Mouse (Mus musculus) C2C12 (cell line): ENCODE measurements around the gene Tldc2.

ENCODE experiments used
- CEBPB ChIP-seq: IDR thresholded peaks from one replicate; pipeline ENCODE4 v1.6.1; 2011; ENCODE audit warnings: low read depth, mild to moderate bottlenecking, control low read depth, moderate library complexity
- CTCF ChIP-seq: IDR thresholded peaks from one replicate; pipeline ENCODE4 v1.5.1; 2011; ENCODE audit not compliant: control insufficient read depth, insufficient read depth, insufficient read length
- MAX ChIP-seq: IDR thresholded peaks from one replicate; pipeline ENCODE4 v1.6.1; 2011; ENCODE audit warnings: mild to moderate bottlenecking, control low read depth
- USF1 ChIP-seq: IDR thresholded peaks from one replicate; pipeline ENCODE4 v1.6.1; 2011; ENCODE audit warnings: low read depth, mild to moderate bottlenecking, control low read depth, moderate library complexity

GRCm38 (mm10) chr2:157043556-157043955 lies 43.3 kb upstream of the Tldc2 start:
- TF ChIP-seq CTCF, result no peak
- no peak for TF ChIP-seq MAX
- TF ChIP-seq USF1, result no peak
- TF ChIP-seq CEBPB, result no peak
